Mouse (Mus musculus) lung, adult 2 months (tissue): ENCODE results near the gene Arap1.

Experiments
- CTCF ChIP-seq: fragments of 200-500 bp; IDR thresholded peaks from 2 replicates; pipeline ENCODE4 v1.5.1; 2011; ENCODE audit warnings: mild to moderate bottlenecking, low read length, control low read depth; ENCODE audit not compliant: insufficient read depth
- POLR2A ChIP-seq: fragments of 200-500 bp; IDR thresholded peaks from 2 replicates; pipeline ENCODE4 v1.6.1; 2011; ENCODE audit warnings: low read depth, mild to moderate bottlenecking, control low read depth, low read length, borderline replicate concordance; ENCODE audit errors: extremely low read depth

DNA sequence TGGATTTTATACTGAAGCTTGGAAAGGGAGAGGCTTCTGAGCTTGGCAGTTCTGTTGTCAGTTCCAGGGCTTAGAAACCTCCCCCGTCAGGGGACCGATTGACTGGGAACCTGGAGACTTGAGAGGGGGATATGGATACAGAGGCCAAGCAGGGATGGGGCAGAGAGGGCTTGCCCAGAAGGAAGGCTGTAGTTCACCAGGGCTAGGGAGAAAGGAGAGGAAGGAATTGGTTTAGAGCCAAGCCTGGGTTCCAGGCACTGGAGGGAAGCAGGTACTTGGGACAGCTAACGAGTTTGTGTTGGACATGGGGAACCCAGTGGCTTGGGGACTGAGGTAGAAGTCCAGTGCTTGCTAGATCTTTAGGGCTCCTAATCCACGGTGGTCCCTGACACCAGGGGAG is 18.3 kb upstream of the Arap1 start:
- no peak for TF ChIP-seq POLR2A
- no peak for TF ChIP-seq CTCF
